Mouse (Mus musculus): ENCODE measurements around the gene Hydin. TPM values are rescaled to one million over a fixed set of nuclear protein-coding genes. Genes with fewer than 3 reads are reported as not detected.

The Hydin gene
- polyA plus RNA-seq, 1 experiment from 2014 or later = 0.01 TPM

GRCm38 (mm10) chr8:110654075-110655060 is 387.6 kb downstream of the Hydin start:
- DNase-seq = no peak
- no peak for ATAC-seq
- no peaks in the 10 kb centered on the region for H3K27me3 ChIP-seq (ENCODE audit: insufficient read depth, low read length)
- H3K36me3 ChIP-seq (replicated peaks; ENCODE audit: insufficient read depth, low read length) = peaks cover 12% of the 10 kb centered on the region
- H3K4me2 ChIP-seq (ENCODE audit: low read depth, low read length) = no peak overlapping the region
- no peaks in the 10 kb centered on the region for H3K4me1 ChIP-seq (ENCODE audit: insufficient read depth)
- H3K9me3 ChIP-seq (ENCODE audit: low read length) = no peaks in the 10 kb centered on the region
- WGBS (ENCODE audit: insufficient replicate concordance) = 83% methylated on average over 9 of the region's 9 CpGs
- H3K9ac ChIP-seq (replicated peaks) = no peak overlapping the region
- H3K4me3 ChIP-seq (ENCODE audit: low read depth, low read length) = no peak overlapping the region
- H3K27ac ChIP-seq (ENCODE audit: low read depth) = no peak overlapping the region
- no peak for TF ChIP-seq EP300 (IDR thresholded peaks at IDR 0.05; ENCODE audit: low read depth)
- no peak for TF ChIP-seq CTCF (IDR thresholded peaks at IDR 0.05; ENCODE audit: low read depth)

DNA sequence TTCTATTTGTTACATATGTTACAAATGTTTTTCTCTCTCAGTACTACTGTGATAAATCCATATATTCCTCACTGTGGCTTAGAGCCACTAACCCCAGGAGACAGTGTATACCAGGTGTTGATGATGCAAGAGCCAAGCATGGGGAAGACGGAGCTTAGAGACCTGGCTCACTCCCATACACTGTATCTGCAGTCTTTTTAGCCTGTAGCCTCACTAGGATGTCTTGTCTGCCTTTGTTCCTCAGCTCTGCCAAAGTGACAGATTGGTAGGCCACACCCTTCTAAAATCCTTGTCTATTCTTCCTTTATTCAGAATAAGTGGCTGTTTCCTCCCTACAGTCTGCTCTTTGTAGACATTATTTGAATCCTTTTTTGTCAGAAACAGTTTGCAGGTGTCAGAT is 389.1 kb downstream of the Hydin start:
- Histone ChIP-seq H3K4me1 (ENCODE audit: insufficient read depth) (no peaks in the 10 kb centered on the region), H3K9ac (replicated peaks) (no peak overlapping the region), H3K36me3 (replicated peaks; ENCODE audit: insufficient read depth, low read length) (peaks cover 10% of the 10 kb centered on the region), H3K27ac (ENCODE audit: low read depth) (no peak overlapping the region), H3K9me3 (ENCODE audit: low read length) (no peaks in the 10 kb centered on the region), H3K4me2 (ENCODE audit: low read depth, low read length) (no peak overlapping the region), H3K4me3 (ENCODE audit: low read depth, low read length) (no peak overlapping the region), H3K27me3 (ENCODE audit: insufficient read depth, low read length) (no peaks in the 10 kb centered on the region)
- ATAC-seq = no peak
- no peak for DNase-seq
- no peak for TF ChIP-seq EP300 (IDR thresholded peaks at IDR 0.05; ENCODE audit: low read depth)
- 82% methylated on average over 1 of the region's 1 CpGs for WGBS (ENCODE audit: insufficient replicate concordance)

DNA sequence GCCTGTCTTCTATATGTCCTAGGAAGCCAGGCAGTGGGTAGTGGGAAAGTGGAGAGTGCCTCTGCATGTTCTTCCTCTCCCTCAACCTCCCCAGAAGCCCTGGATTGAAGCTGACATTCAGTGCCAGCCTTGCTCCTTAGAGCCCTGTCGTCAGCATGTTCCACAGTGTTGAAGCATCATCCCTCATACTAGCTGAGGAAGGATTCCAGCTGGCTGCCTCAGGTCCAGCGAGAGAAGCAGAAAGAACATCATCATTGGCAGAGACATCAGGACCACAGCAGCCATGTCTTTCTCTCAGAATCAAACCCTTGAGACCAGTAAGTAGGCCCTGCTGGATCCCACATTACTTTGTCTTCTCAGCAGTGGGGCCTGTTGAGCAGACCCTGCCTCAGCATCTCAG is 390.9 kb downstream of the Hydin start:
- Histone ChIP-seq H3K9ac (replicated peaks) (no peak overlapping the region), H3K4me3 (ENCODE audit: low read depth, low read length) (no peak overlapping the region), H3K4me1 (ENCODE audit: insufficient read depth) (no peaks in the 10 kb centered on the region), H3K4me2 (ENCODE audit: low read depth, low read length) (no peak overlapping the region), H3K9me3 (ENCODE audit: low read length) (no peaks in the 10 kb centered on the region), H3K36me3 (replicated peaks; ENCODE audit: insufficient read depth, low read length) (peaks cover 17% of the 10 kb centered on the region), H3K27ac (ENCODE audit: low read depth) (no peak overlapping the region), H3K27me3 (ENCODE audit: insufficient read depth, low read length) (no peaks in the 10 kb centered on the region)
- no peak for TF ChIP-seq EP300 (IDR thresholded peaks at IDR 0.05; ENCODE audit: low read depth)
- no peak for TF ChIP-seq CTCF (IDR thresholded peaks at IDR 0.05; ENCODE audit: low read depth)
- ATAC-seq (no peak), DNase-seq (no peak)
- WGBS (ENCODE audit: insufficient replicate concordance) = 89% methylated on average over 2 of the region's 2 CpGs

Small RNAs within 50 kb of the gene (microRNA-seq; reads per million reads assigned to microRNA genes)
- not detected for gene Gm44489
- not detected for gene Gm47306

Other genes with a start within 250 kb of the Hydin start
- gene Chst4, start 227.2 kb upstream of the Hydin start, polyA plus RNA-seq (2015; fragmentation: Nextera tagmentation; extraction: Ambion mirVana) = 0.13 and 0.31 TPM in 2 replicates
- 2.7 TPM in 2 replicates for gene Zfp612, start 187.2 kb upstream of the Hydin start, polyA plus RNA-seq (2015; fragmentation: Nextera tagmentation; extraction: Ambion mirVana)
- not detected in 2 replicates for gene Gm21964, start 165.8 kb upstream of the Hydin start, polyA plus RNA-seq (2015; fragmentation: Nextera tagmentation; extraction: Ambion mirVana)
- gene Gm17720, start 164.2 kb upstream of the Hydin start, polyA plus RNA-seq (2015; fragmentation: Nextera tagmentation; extraction: Ambion mirVana) = not detected in 2 replicates
- gene Calb2, start 98.8 kb upstream of the Hydin start, polyA plus RNA-seq (2015; fragmentation: Nextera tagmentation; extraction: Ambion mirVana) = not detected in 2 replicates
- 1.8 and 2.5 TPM in 2 replicates for gene Cmtr2, start 51.3 kb upstream of the Hydin start, polyA plus RNA-seq (2015; fragmentation: Nextera tagmentation; extraction: Ambion mirVana)

Data from liver, postnatal 0 days (tissue).